In the genomic region with DNA sequence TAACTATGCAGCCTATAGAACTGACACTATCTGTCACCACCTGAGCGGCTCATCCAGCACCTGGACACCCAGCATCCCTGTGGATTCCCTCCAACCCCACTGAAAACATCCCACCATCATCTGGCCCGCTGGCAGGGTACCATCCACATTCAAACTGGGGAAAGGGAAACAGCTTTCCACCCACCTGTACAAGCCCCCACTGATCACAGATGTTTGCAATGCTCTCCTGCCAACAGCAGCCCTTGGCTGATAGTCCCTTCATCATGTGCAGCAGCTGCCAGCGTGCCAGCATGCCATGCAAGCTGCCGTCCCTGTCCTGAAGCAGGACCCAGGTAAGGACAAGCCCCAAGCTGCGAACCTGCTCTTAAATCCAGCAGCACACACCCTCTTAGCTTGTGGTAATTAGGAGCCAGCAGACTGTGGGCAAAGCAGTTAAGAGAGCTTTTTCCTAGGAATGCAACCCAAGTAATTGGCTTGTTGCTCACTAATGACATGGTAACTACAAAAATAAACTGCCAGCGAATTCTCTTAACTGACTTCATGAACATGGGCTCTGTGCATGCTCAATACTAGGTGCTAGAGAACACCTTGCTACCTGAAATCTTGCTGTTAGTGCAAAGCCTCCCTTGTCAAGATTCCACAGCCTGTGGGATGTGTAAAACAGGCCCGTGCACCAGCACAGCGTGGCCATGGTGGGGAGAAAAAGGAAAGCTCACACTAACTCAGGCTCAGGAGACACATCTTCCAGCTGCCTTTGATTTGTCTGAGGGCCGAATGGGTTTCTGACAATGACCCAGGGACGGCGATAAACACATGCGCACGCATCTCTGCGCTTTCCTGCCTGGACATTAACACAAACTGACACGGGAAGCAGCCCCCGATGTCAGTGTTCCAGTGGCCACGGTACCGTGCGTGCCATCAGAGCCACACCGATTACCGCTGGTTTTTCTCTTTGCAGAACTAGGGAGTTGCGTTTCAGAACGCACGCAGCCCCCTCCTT, we compare ENCODE assay signal across 9 mouse cellular contexts.
DNase-seq lines count a peak whose midpoint lies in the region; ATAC-seq and TF ChIP-seq lines count a peak whose summit lies in the region.
"Had no signal": no experiment of that assay in that cellular context is flagged by ENCODE, and none has a peak within 500 bp of the region (broad histone marks: within the 10 kb centered on the region; RNA-seq: fewer than 3 reads in every experiment).

No protein-coding gene starts in this region.

- TF ChIP-seq EP300 in heart, postnatal 0 days (IDR thresholded peaks at IDR 0.05; ENCODE audit: low read depth), result no peak

- H3K4me3 ChIP-seq in heart, postnatal 0 days (ENCODE audit: low read depth, low read length), result peak overlapping the region; percentile 25
- peak overlapping the region; percentile 34 for H3K4me3 ChIP-seq in cortical plate, adult 2 months (ENCODE audit: insufficient read depth, low read length)
- peak overlapping the region; percentile 39 for H3K4me3 ChIP-seq in hindbrain, embryonic 13.5 days
- no peak overlapping the region for H3K4me3 ChIP-seq in midbrain, embryonic 11.5 days (ENCODE audit: low read depth, low read length)

- 0 out of 2 replicates have a peak, but pooled peaks cover 6% of the 10 kb centered on the region for H3K4me1 ChIP-seq in heart, postnatal 0 days (ENCODE audit: control insufficient read depth, insufficient read depth)
- peaks cover 2% of the 10 kb centered on the region; the same call in 1 of the 2 replicates for H3K4me1 ChIP-seq in cortical plate, adult 2 months (ENCODE audit: control insufficient read depth, insufficient read depth, low read length)
- H3K4me1 ChIP-seq in hindbrain, embryonic 13.5 days (replicated peaks), result peaks cover 40% of the 10 kb centered on the region
- H3K4me1 ChIP-seq in midbrain, embryonic 11.5 days (ENCODE audit: control insufficient read depth, insufficient read depth, low read length), result peaks cover 31% of the 10 kb centered on the region

- no peak for ATAC-seq in heart, postnatal 0 days (ENCODE audit: insufficient read depth, low read depth)
- ATAC-seq in hindbrain, embryonic 13.5 days (ENCODE audit: low FRiP score), result 0 out of 2 replicates have a peak, but pooled peaks have one; percentile 65
- no peak for ATAC-seq in midbrain, embryonic 11.5 days (ENCODE audit: low FRiP score)

- TF ChIP-seq POLR2A in cortical plate, adult 2 months (IDR thresholded peaks at IDR 0.05; ENCODE audit: extremely low read depth, insufficient read depth, low read length), result no peak

- no peak for TF ChIP-seq CTCF in heart, postnatal 0 days (IDR thresholded peaks at IDR 0.05; ENCODE audit: low read depth)
- TF ChIP-seq CTCF in cortical plate, adult 2 months (IDR thresholded peaks at IDR 0.05; ENCODE audit: extremely low read depth, insufficient read depth, low read length), result no peak

- no peak for DNase-seq in heart, postnatal 0 days (ENCODE audit: low spot score)
- no peak for DNase-seq in heart, postnatal 10 days
- peak; percentile 87 for DNase-seq in midbrain, embryonic 11.5 days (ENCODE audit: low spot score, missing footprints)
- DNase-seq in cerebellum, postnatal 4 days (ENCODE audit: low spot score in 2 of 2), result no peak
- DNase-seq in frontal cortex, postnatal 36 days (ENCODE audit: low spot score in 2 of 2), result no peak
- no peak for DNase-seq in frontal cortex, postnatal 25 days (ENCODE audit: low spot score in 2 of 2)

- no peaks in the 10 kb centered on the region for H3K27me3 ChIP-seq in heart, postnatal 0 days (ENCODE audit: control insufficient read depth, insufficient read depth, low read length)
- no peaks in the 10 kb centered on the region for H3K27me3 ChIP-seq in hindbrain, embryonic 13.5 days
- H3K27me3 ChIP-seq in midbrain, embryonic 11.5 days (ENCODE audit: control insufficient read depth, insufficient read depth, low read length), result no peaks in the 10 kb centered on the region; the same call in 1 of the 2 replicates

- WGBS in heart, postnatal 0 days, result 55% methylated on average over 24 of the region's 24 CpGs
- WGBS in hindbrain, embryonic 13.5 days, result 45% methylated on average over 24 of the region's 24 CpGs
- 36% methylated on average over 24 of the region's 24 CpGs for WGBS in midbrain, embryonic 11.5 days

- intact Hi-C loops in heart, postnatal 10 days (cut with DNase I), result no loop called here

- peak overlapping the region; percentile 58 for H3K4me2 ChIP-seq in heart, postnatal 0 days (ENCODE audit: low read depth, low read length)
- H3K4me2 ChIP-seq in hindbrain, embryonic 13.5 days, result peak overlapping the region; percentile 57
- H3K4me2 ChIP-seq in midbrain, embryonic 11.5 days, result peak overlapping the region; percentile 45; the same call in 1 of the 2 replicates

- H3K9ac ChIP-seq in heart, postnatal 0 days (replicated peaks; ENCODE audit: low read depth, low read length), result no peak overlapping the region
- peak overlapping the region; percentile 67 for H3K9ac ChIP-seq in hindbrain, embryonic 13.5 days
- no peak overlapping the region for H3K9ac ChIP-seq in midbrain, embryonic 11.5 days (ENCODE audit: low read length)

- H3K27ac ChIP-seq in heart, postnatal 0 days (ENCODE audit: low read depth), result no peak overlapping the region
- no peak overlapping the region for H3K27ac ChIP-seq in cortical plate, adult 2 months (ENCODE audit: insufficient read depth, low read length)
- peak overlapping the region; percentile 31 for H3K27ac ChIP-seq in hindbrain, embryonic 13.5 days
- H3K27ac ChIP-seq in midbrain, embryonic 11.5 days (ENCODE audit: low read depth, low read length), result no peak overlapping the region

- H3K9me3 ChIP-seq in heart, postnatal 0 days (replicated peaks; ENCODE audit: control insufficient read depth, low read length), result no peaks in the 10 kb centered on the region
- no peaks in the 10 kb centered on the region for H3K9me3 ChIP-seq in hindbrain, embryonic 13.5 days
- H3K9me3 ChIP-seq in midbrain, embryonic 11.5 days (ENCODE audit: control insufficient read depth, low read length), result no peaks in the 10 kb centered on the region

- no peaks in the 10 kb centered on the region for H3K36me3 ChIP-seq in heart, postnatal 0 days (replicated peaks; ENCODE audit: control insufficient read depth, insufficient read depth, low read length)
- H3K36me3 ChIP-seq in hindbrain, embryonic 13.5 days, result no peaks in the 10 kb centered on the region
- no peaks in the 10 kb centered on the region for H3K36me3 ChIP-seq in midbrain, embryonic 11.5 days (ENCODE audit: control insufficient read depth, insufficient read depth, low read length)
- H3K36me3 ChIP-seq: G1E had no signal
